Mouse (Mus musculus) embryonic facial prominence, embryonic 15.5 days (tissue): Measurements from ENCODE around the gene Plcl1. TPM values are rescaled to one million over a fixed set of nuclear protein-coding genes. Genes with fewer than 3 reads are reported as not detected.

Source experiments
- ATAC-seq: fragments of 200-750 bp; cut with Nextera tagmentation; 2 replicates; pipeline ENCODE4 v1.8.0; 2017; ENCODE audit warnings: low read depth, moderate TSS enrichment; ENCODE audit not compliant: insufficient number of reproducible peaks, low FRiP score, low TSS enrichment
- H3K27ac ChIP-seq: fragments of 300-500 bp; sonication (generic); replicated peaks from 2 replicates; pipeline ENCODE4 v1.5.1; 2015; ENCODE audit warnings: mild to moderate bottlenecking, inconsistent platforms
- H3K27me3 ChIP-seq: fragments of 300-500 bp; sonication (generic); 2 replicates; pipeline ENCODE4 v1.6.1; 2015; ENCODE audit warnings: inconsistent platforms
- H3K36me3 ChIP-seq: fragments of 300-500 bp; sonication (generic); 2 replicates; pipeline ENCODE4 v1.6.1; 2015; ENCODE audit warnings: mild to moderate bottlenecking, inconsistent platforms
- H3K4me1 ChIP-seq: fragments of 300-500 bp; sonication (generic); 2 replicates; pipeline ENCODE4 v1.6.1; 2015; ENCODE audit warnings: inconsistent platforms
- H3K4me2 ChIP-seq: fragments of 300-500 bp; sonication (generic); replicated peaks from 2 replicates; pipeline ENCODE4 v1.6.1; 2015; ENCODE audit warnings: mild to moderate bottlenecking, inconsistent platforms
- H3K4me3 ChIP-seq: fragments of 300-500 bp; sonication (generic); replicated peaks from 2 replicates; pipeline ENCODE4 v1.5.1; 2015; ENCODE audit warnings: mild to moderate bottlenecking, inconsistent platforms
- H3K9ac ChIP-seq: fragments of 300-500 bp; sonication (generic); 2 replicates; pipeline ENCODE4 v1.6.1; 2015; ENCODE audit warnings: inconsistent platforms
- H3K9me3 ChIP-seq: fragments of 300-500 bp; sonication (generic); replicated peaks from 2 replicates; pipeline ENCODE4 v1.6.1; 2016; ENCODE audit warnings: inconsistent platforms
- whole genome bisulfite sequencing: fragments of 180-500 bp; shearing (Covaris S2); methylation state at CpG from one replicate; pipeline ENCODE4 v1.1.7; 2015; 5-methylcytosine and 5-hydroxymethylcytosine counted together
- polyA plus RNA-seq: library from polyadenylated mRNA; unstranded; fragments of >200 nt; fragmentation: Nextera tagmentation; extraction: Ambion mirVana; gene quantifications from 2 replicates; pipeline ENCODE4 v1.2.1, GENCODE M21; 2015

Plcl1 gene
- polyA plus RNA-seq, 1 experiment from 2014 or later, result 2.2 TPM

DNA sequence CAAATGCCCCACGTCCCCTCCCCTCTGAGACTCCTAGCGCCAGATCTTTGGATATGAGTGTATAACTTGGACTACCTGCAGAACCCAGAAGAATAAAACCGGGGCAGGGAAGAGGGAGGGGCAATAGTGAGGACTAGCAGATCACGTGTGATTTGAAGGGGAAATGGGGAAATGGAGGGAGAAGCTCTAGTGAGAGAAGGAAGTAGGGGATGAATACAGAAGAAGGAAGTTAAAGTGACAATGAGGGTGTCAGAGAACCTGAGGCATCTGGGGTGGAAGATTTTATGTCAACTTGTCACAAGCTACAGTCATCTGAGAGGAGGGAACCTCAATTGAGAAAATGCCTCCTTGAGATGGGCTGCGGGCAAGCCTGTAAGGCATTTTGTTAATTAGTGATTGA is 119.4 kb downstream of the Plcl1 start:
- H3K4me1 ChIP-seq, result peaks cover 6% of the 10 kb centered on the region; the same call in 1 of the 2 replicates
- ATAC-seq, result no peak
- no peak overlapping the region for H3K4me3 ChIP-seq
- no peak overlapping the region for H3K4me2 ChIP-seq
- H3K9ac ChIP-seq, result no peak overlapping the region
- no peaks in the 10 kb centered on the region for H3K9me3 ChIP-seq
- WGBS, result 78% methylated on average over 5 of the region's 5 CpGs
- no peak overlapping the region for H3K27ac ChIP-seq
- H3K36me3 ChIP-seq, result no peaks in the 10 kb centered on the region
- H3K27me3 ChIP-seq, result no peaks in the 10 kb centered on the region

DNA sequence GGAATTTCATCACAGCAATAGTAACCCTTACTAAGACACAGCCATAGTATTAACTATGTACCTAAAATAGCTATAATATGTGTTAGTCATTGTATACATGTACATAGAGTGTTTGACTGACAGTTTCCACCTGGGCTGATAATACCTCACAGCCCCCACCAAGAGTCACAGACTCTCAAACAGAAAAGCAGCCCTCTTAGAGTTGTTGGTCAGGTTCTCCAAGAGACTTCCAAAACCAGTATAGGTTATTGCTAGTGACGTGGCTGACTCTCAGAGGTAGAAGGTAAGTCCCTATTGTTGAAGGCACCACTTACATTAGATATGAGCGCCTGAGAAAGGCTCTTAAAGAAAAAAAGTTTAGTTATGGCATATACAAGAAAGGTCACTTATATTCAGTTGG is 120.0 kb downstream of the Plcl1 start:
- ATAC-seq, result no peak
- no peak overlapping the region for H3K9ac ChIP-seq
- H3K4me2 ChIP-seq, result no peak overlapping the region
- H3K4me1 ChIP-seq, result peaks cover 6% of the 10 kb centered on the region; the same call in 1 of the 2 replicates
- no peak overlapping the region for H3K4me3 ChIP-seq
- H3K27me3 ChIP-seq, result no peaks in the 10 kb centered on the region
- WGBS, result 90% methylated on average over 2 of the region's 2 CpGs
- no peaks in the 10 kb centered on the region for H3K36me3 ChIP-seq
- no peaks in the 10 kb centered on the region for H3K9me3 ChIP-seq
- no peak overlapping the region for H3K27ac ChIP-seq

DNA sequence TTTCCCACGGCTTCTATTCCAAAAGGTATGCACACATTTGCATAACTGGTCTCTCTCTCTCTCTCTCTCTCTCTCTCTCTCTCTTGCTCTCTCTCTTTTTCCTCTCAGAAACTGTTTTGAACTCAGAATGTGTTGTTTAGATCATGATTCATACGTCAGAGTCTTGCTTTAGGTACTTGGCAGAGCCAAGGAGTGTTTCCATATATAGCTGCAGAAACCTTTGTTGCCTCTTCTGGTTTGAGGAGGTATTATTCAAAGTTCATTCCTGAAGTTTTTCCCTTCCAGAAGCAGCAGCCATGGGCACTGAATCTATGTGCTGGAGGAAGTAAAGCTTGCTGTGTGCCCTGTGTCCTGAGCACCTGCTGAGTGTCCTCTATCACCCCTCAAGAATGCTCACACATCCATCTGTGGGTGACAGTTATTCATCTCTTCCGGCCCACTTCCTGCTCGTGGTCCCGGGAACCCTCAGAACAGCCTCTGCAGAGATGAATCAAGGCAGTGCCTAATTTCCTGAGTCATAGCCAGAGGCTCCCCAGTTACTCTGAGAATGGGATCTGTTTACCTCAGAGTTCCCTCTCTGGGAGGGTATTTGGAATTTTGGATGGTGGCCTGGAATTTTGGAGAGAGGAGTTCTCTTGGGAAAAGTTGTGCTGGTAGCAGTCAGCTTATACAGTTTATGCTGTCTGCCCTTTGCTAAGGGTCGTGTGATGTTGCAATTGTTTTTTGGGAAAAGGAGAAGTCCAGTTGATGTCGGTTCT is 123.0 kb downstream of the Plcl1 start:
- peaks cover 6% of the 10 kb centered on the region; the same call in 1 of the 2 replicates for H3K4me1 ChIP-seq
- no peak overlapping the region for H3K4me3 ChIP-seq
- no peak overlapping the region for H3K4me2 ChIP-seq
- 42% methylated on average over 7 of the region's 7 CpGs for WGBS
- H3K27ac ChIP-seq, result no peak overlapping the region
- no peak overlapping the region for H3K9ac ChIP-seq
- H3K9me3 ChIP-seq, result no peaks in the 10 kb centered on the region
- no peak for ATAC-seq
- no peaks in the 10 kb centered on the region for H3K36me3 ChIP-seq
- H3K27me3 ChIP-seq, result no peaks in the 10 kb centered on the region

DNA sequence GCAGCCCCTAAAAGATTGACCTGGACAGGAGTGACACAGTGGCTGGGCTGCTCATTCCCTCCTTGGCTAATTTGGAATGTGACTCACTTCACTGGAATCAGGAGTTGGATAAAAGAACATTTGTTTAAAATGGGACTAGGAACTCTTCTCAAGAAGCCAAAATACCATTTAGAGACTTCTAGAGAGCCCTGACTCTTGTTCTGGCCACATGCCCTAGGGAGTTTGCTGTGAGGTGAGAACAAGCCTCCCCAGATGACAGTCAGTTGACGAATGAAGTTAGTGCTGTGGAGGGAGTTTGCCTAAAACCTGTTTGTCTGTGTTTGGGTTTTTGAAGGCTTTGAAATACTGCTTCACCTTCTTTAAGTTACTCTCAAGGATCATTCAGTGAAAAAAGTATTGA is 128.1 kb downstream of the Plcl1 start:
- H3K4me2 ChIP-seq, result no peak overlapping the region
- WGBS, result 58% methylated on average over 1 of the region's 1 CpGs

DNA sequence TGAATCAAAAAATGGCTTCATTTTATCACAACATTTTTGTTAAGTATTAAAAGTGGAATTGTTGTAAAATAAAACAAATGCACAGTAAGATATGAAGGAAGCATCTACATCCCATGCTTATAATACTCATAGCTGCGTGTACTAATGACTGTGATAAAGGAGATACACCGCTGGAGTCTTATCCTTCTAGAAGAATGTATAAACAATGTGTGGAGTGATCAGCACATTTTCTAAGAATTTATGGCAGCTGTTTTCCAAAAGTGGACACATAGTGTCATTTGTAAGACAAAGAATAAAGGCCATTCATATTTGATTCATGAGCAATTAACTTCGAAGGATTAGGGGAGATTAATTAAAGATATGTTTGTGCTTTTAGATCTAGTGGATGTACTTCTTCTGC is 148.7 kb downstream of the Plcl1 start:
- Histone ChIP-seq H3K4me1 (no peaks in the 10 kb centered on the region), H3K9me3 (no peaks in the 10 kb centered on the region), H3K36me3 (no peaks in the 10 kb centered on the region), H3K4me2 (no peak overlapping the region), H3K27me3 (no peaks in the 10 kb centered on the region), H3K9ac (no peak overlapping the region), H3K4me3 (no peak overlapping the region), H3K27ac (no peak overlapping the region)
- 78% methylated on average over 3 of the region's 3 CpGs for WGBS
- no peak for ATAC-seq

More for the DNA sequence above, 128.1 kb downstream of the Plcl1 start:
- peaks cover 2% of the 10 kb centered on the region; the same call in 1 of the 2 replicates for H3K4me1 ChIP-seq
- ATAC-seq, result no peak
- no peaks in the 10 kb centered on the region for H3K9me3 ChIP-seq
- H3K27ac ChIP-seq, result no peak overlapping the region
- no peaks in the 10 kb centered on the region for H3K36me3 ChIP-seq
- H3K4me3 ChIP-seq, result no peak overlapping the region
- H3K27me3 ChIP-seq, result no peaks in the 10 kb centered on the region
- no peak overlapping the region for H3K9ac ChIP-seq

DNA sequence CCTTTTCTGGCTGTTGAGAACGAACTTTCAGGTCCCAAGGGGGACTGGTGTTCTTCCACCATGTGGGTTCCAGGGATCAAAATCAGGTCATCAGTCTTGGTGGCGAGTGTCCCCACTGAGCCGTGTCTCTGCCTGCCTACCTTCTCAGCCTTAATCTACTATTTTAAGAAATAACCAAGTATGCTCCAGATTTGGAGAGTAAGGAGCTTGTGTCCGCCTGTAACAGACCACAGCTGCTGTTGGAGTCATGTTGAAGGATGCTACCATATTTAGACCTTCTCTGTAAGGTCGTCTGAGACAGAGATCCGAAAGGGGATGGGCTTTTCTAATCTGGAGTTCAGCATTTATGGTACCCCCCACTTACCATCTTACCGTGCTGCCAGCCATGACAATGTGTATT is 152.2 kb downstream of the Plcl1 start:
- H3K4me1 ChIP-seq, result peaks cover 4% of the 10 kb centered on the region; the same call in 1 of the 2 replicates
- no peaks in the 10 kb centered on the region for H3K27me3 ChIP-seq
- H3K9me3 ChIP-seq, result no peaks in the 10 kb centered on the region
- no peak overlapping the region for H3K4me3 ChIP-seq
- ATAC-seq, result no peak
- WGBS, result 83% methylated on average over 7 of the region's 7 CpGs
- H3K27ac ChIP-seq, result no peak overlapping the region
- H3K4me2 ChIP-seq, result no peak overlapping the region
- no peak overlapping the region for H3K9ac ChIP-seq
- H3K36me3 ChIP-seq, result no peaks in the 10 kb centered on the region

DNA sequence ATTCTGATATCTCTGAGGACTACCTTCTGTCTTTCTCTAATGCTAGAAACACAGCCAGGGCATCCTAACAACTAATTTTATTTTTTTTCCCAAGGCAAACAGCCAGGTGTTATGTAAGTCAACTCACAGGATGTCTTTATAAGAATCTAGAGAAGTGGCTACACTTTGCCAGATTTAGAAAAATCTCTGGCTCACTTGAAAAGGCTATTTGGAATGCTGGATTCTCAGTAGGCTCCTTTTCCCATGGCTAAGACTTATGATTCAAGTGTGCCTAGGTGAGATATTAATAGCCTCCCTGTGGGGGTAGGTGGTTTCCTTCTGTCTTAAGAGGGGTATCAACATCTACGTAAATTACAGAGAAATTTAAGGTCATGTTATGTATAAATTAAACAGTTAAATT is 152.7 kb downstream of the Plcl1 start:
- Histone ChIP-seq H3K4me2 (no peak overlapping the region), H3K36me3 (no peaks in the 10 kb centered on the region), H3K27me3 (no peaks in the 10 kb centered on the region), H3K4me3 (no peak overlapping the region), H3K4me1 (peaks cover 4% of the 10 kb centered on the region; the same call in 1 of the 2 replicates), H3K27ac (no peak overlapping the region), H3K9ac (no peak overlapping the region), H3K9me3 (no peaks in the 10 kb centered on the region)
- WGBS, result 84% methylated on average over 1 of the region's 1 CpGs
- no peak for ATAC-seq

DNA sequence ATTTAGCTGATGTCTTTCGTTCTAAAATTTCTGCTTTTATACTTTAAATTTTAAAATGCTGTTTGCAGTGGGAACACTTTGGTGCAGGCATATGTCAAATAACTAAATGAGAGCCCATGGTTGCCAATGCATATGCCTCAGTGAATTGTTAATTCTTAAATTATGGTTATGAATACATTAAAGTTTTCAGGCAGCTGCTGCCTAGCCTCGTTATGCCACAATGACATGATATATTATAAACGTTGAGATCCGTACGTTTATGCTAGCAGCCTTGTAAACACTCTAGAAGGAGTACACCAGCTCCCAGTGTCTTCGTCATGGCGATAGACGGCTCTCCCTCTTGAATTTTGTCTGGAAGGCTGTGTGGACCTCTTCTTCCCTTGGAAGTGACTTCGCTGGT is 154.3 kb downstream of the Plcl1 start:
- Histone ChIP-seq H3K27ac (no peak overlapping the region), H3K4me1 (peaks cover 4% of the 10 kb centered on the region; the same call in 1 of the 2 replicates), H3K9ac (no peak overlapping the region), H3K27me3 (no peaks in the 10 kb centered on the region), H3K4me3 (no peak overlapping the region), H3K4me2 (no peak overlapping the region), H3K36me3 (no peaks in the 10 kb centered on the region), H3K9me3 (no peaks in the 10 kb centered on the region)
- ATAC-seq, result no peak
- WGBS, result 65% methylated on average over 9 of the region's 9 CpGs

DNA sequence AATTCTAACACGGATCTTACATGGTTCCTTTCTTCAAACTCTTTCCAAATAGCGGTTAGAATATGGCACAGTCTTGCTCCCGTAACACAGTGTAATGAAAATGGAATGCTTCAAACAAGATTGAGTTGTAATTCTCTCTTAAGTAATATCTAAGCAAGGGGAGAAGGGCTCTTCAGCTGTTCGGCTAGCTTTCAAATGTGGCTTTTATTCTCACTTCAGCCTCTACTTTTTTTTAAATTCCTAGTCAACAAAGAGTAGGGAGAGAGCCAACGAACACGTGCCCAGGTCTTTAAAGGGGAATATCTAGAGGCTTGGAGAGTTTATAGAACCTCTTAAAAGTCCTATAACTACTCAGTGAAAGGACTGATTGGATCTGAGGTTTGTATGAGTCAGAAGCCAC is 160.2 kb downstream of the Plcl1 start:
- ATAC-seq, result no peak
- no peak overlapping the region for H3K4me2 ChIP-seq
- H3K27ac ChIP-seq, result no peak overlapping the region
- no peaks in the 10 kb centered on the region for H3K27me3 ChIP-seq
- no peaks in the 10 kb centered on the region for H3K4me1 ChIP-seq
- no peaks in the 10 kb centered on the region for H3K36me3 ChIP-seq
- 79% methylated on average over 6 of the region's 6 CpGs for WGBS
- no peak overlapping the region for H3K9ac ChIP-seq
- H3K9me3 ChIP-seq, result no peaks in the 10 kb centered on the region
- H3K4me3 ChIP-seq, result no peak overlapping the region

DNA sequence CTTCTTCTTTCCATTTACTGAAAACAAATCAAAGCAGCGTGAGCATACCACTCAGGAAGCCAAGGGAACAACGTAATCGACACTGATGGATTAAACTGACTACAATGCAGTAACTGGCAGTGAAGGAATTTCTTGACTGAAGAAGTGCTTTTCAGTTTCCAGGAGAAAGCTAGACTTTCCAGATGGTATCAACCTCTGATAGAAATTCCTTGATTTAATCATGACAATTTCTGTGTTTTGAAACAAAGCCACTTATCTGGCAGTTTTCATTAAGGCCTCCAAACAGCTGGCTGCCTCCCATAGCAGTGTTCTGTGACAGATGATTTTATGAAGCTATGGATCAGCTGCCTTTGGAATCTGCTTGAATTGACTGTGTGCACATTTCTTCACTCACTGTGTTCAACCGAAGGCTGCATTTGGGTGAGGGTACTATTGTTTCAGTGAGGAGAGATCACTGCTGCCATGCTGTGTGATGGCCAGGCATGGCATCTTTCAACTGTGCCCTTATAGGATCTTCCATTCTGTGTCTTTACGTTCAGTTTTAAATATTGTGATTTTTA is 162.2 kb downstream of the Plcl1 start:
- no peaks in the 10 kb centered on the region for H3K9me3 ChIP-seq
- H3K4me3 ChIP-seq, result no peak overlapping the region
- H3K27me3 ChIP-seq, result no peaks in the 10 kb centered on the region
- no peaks in the 10 kb centered on the region for H3K4me1 ChIP-seq
- 54% methylated on average over 5 of the region's 5 CpGs for WGBS
- no peak overlapping the region for H3K9ac ChIP-seq
- H3K36me3 ChIP-seq, result no peaks in the 10 kb centered on the region
- no peak for ATAC-seq
- no peak overlapping the region for H3K27ac ChIP-seq
- no peak overlapping the region for H3K4me2 ChIP-seq

DNA sequence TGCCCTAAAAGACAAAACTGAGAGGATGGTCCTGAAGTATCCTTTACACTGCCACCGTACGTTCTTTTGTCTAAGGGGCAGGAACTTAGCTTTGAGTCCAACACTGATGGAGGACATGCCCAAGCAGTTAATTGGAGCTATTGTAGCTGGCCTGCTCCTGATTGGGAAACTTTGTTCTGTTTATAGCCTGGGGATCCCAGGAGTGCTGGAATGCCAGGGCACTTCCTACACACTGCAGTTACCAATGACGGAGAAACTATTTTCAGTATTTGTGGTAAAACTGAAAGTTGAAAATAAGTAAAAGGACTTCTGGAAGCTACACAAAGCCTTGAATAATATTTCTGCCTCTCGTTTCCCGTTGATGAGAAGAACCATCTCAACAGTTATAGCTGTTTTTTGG is 164.5 kb downstream of the Plcl1 start:
- H3K27me3 ChIP-seq, result no peaks in the 10 kb centered on the region
- ATAC-seq, result no peak
- H3K9me3 ChIP-seq, result no peaks in the 10 kb centered on the region
- no peak overlapping the region for H3K27ac ChIP-seq
- no peak overlapping the region for H3K4me2 ChIP-seq
- 56% methylated on average over 5 of the region's 5 CpGs for whole genome bisulfite sequencing
- H3K4me3 ChIP-seq, result no peak overlapping the region
- no peak overlapping the region for H3K9ac ChIP-seq
- H3K4me1 ChIP-seq, result no peaks in the 10 kb centered on the region
- H3K36me3 ChIP-seq, result no peaks in the 10 kb centered on the region

DNA sequence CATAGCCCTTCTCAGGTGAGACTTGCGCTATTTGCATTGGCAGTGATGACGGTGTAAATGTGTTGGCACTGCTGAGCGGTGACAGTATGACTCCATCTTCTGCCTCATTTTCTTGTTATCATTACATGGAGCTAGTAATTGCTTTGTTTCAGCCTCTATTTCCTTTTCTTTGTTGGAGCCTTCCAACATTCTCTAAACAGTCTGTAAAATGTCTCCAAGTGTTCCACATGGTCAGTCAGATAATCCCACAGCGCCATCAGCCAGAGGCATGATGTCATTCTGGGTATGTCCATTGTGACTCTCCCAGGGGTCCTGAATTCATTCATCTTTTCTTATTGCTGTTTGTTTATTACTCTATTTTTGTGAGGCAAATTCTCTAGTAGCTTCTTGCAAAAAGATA is 165.7 kb downstream of the Plcl1 start:
- H3K27me3 ChIP-seq, result no peaks in the 10 kb centered on the region
- WGBS, result 93% methylated on average over 4 of the region's 4 CpGs
- no peaks in the 10 kb centered on the region for H3K36me3 ChIP-seq
- no peak overlapping the region for H3K4me3 ChIP-seq
- no peak overlapping the region for H3K9ac ChIP-seq
- peaks cover 6% of the 10 kb centered on the region; the same call in 1 of the 2 replicates for H3K4me1 ChIP-seq
- H3K9me3 ChIP-seq, result no peaks in the 10 kb centered on the region
- no peak overlapping the region for H3K27ac ChIP-seq
- no peak for ATAC-seq
- H3K4me2 ChIP-seq, result no peak overlapping the region
